Mouse (Mus musculus): Measurements from ENCODE around the gene Dnase1l3.

The Dnase1l3 gene

GRCm38 (mm10) chr14:7978183-7978582 is 16.2 kb downstream of the Dnase1l3 start:
- DNase-seq (ENCODE audit: low read depth, low spot score): no peak

GRCm38 (mm10) chr14:7977471-7977870 is 16.9 kb downstream of the Dnase1l3 start:
- no peak for DNase-seq (ENCODE audit: low read depth, low spot score)

- no peak for DNase-seq (ENCODE audit: low read depth, low spot score)
Observed at GRCm38 (mm10) chr14:7975177-7975576, 19.2 kb downstream of the Dnase1l3 start.

- no peak for DNase-seq (ENCODE audit: low read depth, low spot score)
Observed at GRCm38 (mm10) chr14:7974643-7975042, 19.7 kb downstream of the Dnase1l3 start.

GRCm38 (mm10) chr14:7971889-7972493 is 22.4 kb downstream of the Dnase1l3 start:
- DNase-seq (ENCODE audit: low read depth, low spot score): peak; percentile 46

- peak; percentile 85 for DNase-seq (ENCODE audit: low read depth, low spot score)
Observed at GRCm38 (mm10) chr14:7964219-7964889, 30.0 kb downstream of the Dnase1l3 start.

GRCm38 (mm10) chr14:7963160-7963559 is 31.2 kb downstream of the Dnase1l3 start:
- DNase-seq (ENCODE audit: low read depth, low spot score): no peak

- no peak for DNase-seq (ENCODE audit: low read depth, low spot score)
Observed at GRCm38 (mm10) chr14:7962626-7963025, 31.7 kb downstream of the Dnase1l3 start.

- no peak for DNase-seq (ENCODE audit: low read depth, low spot score)
Observed at GRCm38 (mm10) chr14:7961714-7962113, 32.7 kb downstream of the Dnase1l3 start.

GRCm38 (mm10) chr14:7960616-7961015 is 33.8 kb downstream of the Dnase1l3 start:
- peak; percentile 81 for DNase-seq (ENCODE audit: low read depth, low spot score)

GRCm38 (mm10) chr14:7957049-7957448 is 37.3 kb downstream of the Dnase1l3 start, which contains the start of gene Gm45521:
Gene Gm45521, plus strand, starts transcription at chr14:7957288.
- DNase-seq (ENCODE audit: low read depth, low spot score): peak; percentile 62

GRCm38 (mm10) chr14:7956427-7956826 is 37.9 kb downstream of the Dnase1l3 start:
- no peak for DNase-seq (ENCODE audit: low read depth, low spot score)

- peak; percentile 96 for DNase-seq (ENCODE audit: low read depth, low spot score)
Observed at GRCm38 (mm10) chr14:7954071-7954471, 40.3 kb downstream of the Dnase1l3 start.

GRCm38 (mm10) chr14:7952610-7953254 is 41.6 kb downstream of the Dnase1l3 start:
- peak; percentile 80 for DNase-seq (ENCODE audit: low read depth, low spot score)

- no peak for DNase-seq (ENCODE audit: low read depth, low spot score)
Observed at GRCm38 (mm10) chr14:7951234-7951633, 43.1 kb downstream of the Dnase1l3 start.

GRCm38 (mm10) chr14:7945261-7945660 is 49.1 kb downstream of the Dnase1l3 start:
- peak; percentile 62 for DNase-seq (ENCODE audit: low read depth, low spot score)

- DNase-seq (ENCODE audit: low read depth, low spot score): peak; percentile 52
Observed at GRCm38 (mm10) chr14:7944349-7945039, 49.9 kb downstream of the Dnase1l3 start.

- DNase-seq (ENCODE audit: low read depth, low spot score): no peak
Observed at GRCm38 (mm10) chr14:7943801-7944135, 50.6 kb downstream of the Dnase1l3 start.

- no peak for DNase-seq (ENCODE audit: low read depth, low spot score)
Observed at GRCm38 (mm10) chr14:7943101-7943800, 51.1 kb downstream of the Dnase1l3 start.

- peak; percentile 73 for DNase-seq (ENCODE audit: low read depth, low spot score)
Observed at GRCm38 (mm10) chr14:7941413-7941812, 53.0 kb downstream of the Dnase1l3 start.

Measured in ZHBTc4 (cell line).